Mouse (Mus musculus): ENCODE measurements around the gene Cdh18.

- TF ChIP-seq EP300 (IDR thresholded peaks at IDR 0.05; ENCODE audit: low read depth): no peak
- TF ChIP-seq CTCF (IDR thresholded peaks at IDR 0.05; ENCODE audit: low read depth): no peak
These were observed 709.1 kb downstream of the Cdh18 start for GRCm38 (mm10) chr15:23257751-23258440.
